Mouse (Mus musculus) hindbrain, postnatal 0 days (tissue): Measurements from ENCODE around the gene Kif6. TPM values are rescaled to one million over a fixed set of nuclear protein-coding genes. Genes with fewer than 3 reads are reported as not detected.

Source experiments
- ATAC-seq: fragments of 200-750 bp; cut with Nextera tagmentation; 2 replicates; pipeline ENCODE4 v1.8.0; 2017; ENCODE audit warnings: mild to moderate bottlenecking, moderate TSS enrichment, moderate library complexity
- DNase-seq: peaks from one replicate; pipeline ENCODE4 v3.0.0-alpha.2; 2015; ENCODE audit warnings: low spot score
- H3K27ac ChIP-seq: fragments of 300-500 bp; sonication (generic); 2 replicates; pipeline ENCODE4 v1.5.1; 2014; ENCODE audit warnings: mild to moderate bottlenecking
- H3K27me3 ChIP-seq: fragments of 300-500 bp; sonication (generic); 2 replicates; pipeline ENCODE4 v1.6.1; 2014; ENCODE audit warnings: low read length, mixed read lengths; ENCODE audit not compliant: insufficient read depth
- H3K36me3 ChIP-seq: fragments of 300-500 bp; sonication (generic); 2 replicates; pipeline ENCODE4 v1.6.1; 2014; ENCODE audit warnings: low read length, mixed read lengths; ENCODE audit not compliant: insufficient read depth
- H3K4me1 ChIP-seq: fragments of 300-500 bp; sonication (generic); 2 replicates; pipeline ENCODE4 v1.6.1; 2014; ENCODE audit warnings: antibody characterized with exemption, low read length, mixed read lengths; ENCODE audit not compliant: insufficient read depth
- H3K4me2 ChIP-seq: fragments of 300-500 bp; sonication (generic); 2 replicates; pipeline ENCODE4 v1.6.1; 2014; ENCODE audit warnings: low read depth, mild to moderate bottlenecking, low read length, moderate library complexity, mixed read lengths
- H3K4me3 ChIP-seq: fragments of 300-500 bp; sonication (generic); 2 replicates; pipeline ENCODE4 v1.5.1; 2014; ENCODE audit warnings: low read length
- H3K9ac ChIP-seq: fragments of 300-500 bp; sonication (generic); replicated peaks from 2 replicates; pipeline ENCODE4 v1.6.1; 2014; ENCODE audit warnings: mild to moderate bottlenecking, low read length, moderate library complexity, mixed read lengths
- H3K9me3 ChIP-seq: fragments of 300-500 bp; sonication (generic); 2 replicates; pipeline ENCODE4 v1.6.1; 2016; ENCODE audit warnings: low read length, mixed read lengths
- CTCF ChIP-seq: IDR thresholded peaks from 2 replicates; pipeline ENCODE4 v1.5.1; 2016; ENCODE audit warnings: antibody characterized with exemption, control low read depth, low read depth
- WGBS: fragments of 180-500 bp; shearing (Covaris S2); extraction: QIAGEN DNeasy Blood & Tissue Kit; methylation state at CpG from one replicate; pipeline ENCODE4 v1.1.7; 2014; 5-methylcytosine and 5-hydroxymethylcytosine counted together
- polyA plus RNA-seq: library from polyadenylated mRNA; unstranded; fragments of >200 nt; fragmentation: Nextera tagmentation; extraction: Ambion mirVana; gene quantifications from 2 replicates; pipeline ENCODE4 v1.2.1, GENCODE M21; 2015
- total RNA-seq: library from RNA; depleted of rRNA; stranded (reverse); fragments of >200 nt; gene quantifications from 2 replicates; pipeline ENCODE4 v1.2.3, GENCODE M21; 2014

The Kif6 gene
- total and polyA plus RNA-seq, 2 experiments from 2014 or later: 1.5 to 2.6 TPM

DNA sequence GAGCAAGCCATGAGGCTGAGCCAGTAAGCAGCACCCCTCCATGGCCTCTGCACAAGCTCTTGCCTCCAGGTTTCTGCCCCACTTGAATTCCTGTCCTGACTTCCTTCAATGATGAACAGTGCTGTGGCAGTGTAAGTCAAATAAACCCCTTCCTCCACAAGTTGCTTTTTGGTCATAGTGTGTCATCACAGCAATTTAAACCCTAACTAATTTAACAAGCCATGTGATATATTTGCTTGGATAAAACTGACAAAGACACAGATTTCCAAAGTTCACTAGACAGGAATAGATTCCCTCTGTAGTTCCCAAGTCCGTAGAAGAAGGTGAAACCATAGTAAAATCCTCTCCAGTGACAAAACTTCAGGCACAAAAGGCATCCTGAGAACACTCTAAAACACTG lies 114.9 kb downstream of the Kif6 start:
- WGBS: 83% methylated on average over 1 of the region's 1 CpGs

DNA sequence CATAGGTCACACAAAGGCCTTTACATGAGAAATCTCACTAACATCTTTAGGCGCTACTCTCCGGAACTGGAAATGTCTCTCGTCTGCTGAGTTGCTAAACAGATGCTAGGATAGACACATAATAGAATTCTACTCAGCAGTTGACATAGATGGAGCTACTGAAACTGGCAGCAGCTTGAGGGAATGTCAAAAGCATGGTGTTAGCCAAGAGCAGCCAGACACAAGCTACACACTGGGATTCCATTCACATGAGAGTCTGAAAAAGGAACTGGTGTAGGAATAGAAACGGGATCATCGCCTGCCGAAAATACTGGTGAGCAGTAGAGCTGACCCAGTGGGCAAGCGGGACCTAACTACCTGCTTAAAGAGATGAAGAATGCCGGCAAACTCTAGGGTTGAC lies 117.8 kb downstream of the Kif6 start:
- no peak for TF ChIP-seq CTCF
- Histone ChIP-seq H3K36me3 (no peaks in the 10 kb centered on the region), H3K9me3 (no peaks in the 10 kb centered on the region), H3K27ac (no peak overlapping the region), H3K4me3 (no peak overlapping the region), H3K4me1 (no peaks in the 10 kb centered on the region), H3K27me3 (no peaks in the 10 kb centered on the region), H3K9ac (no peak overlapping the region), H3K4me2 (no peak overlapping the region)
- 82% methylated on average over 8 of the region's 8 CpGs for WGBS
- DNase-seq (no peak), ATAC-seq (no peak)

More for the DNA sequence above, 114.9 kb downstream of the Kif6 start:
- Histone ChIP-seq H3K4me3 (no peak overlapping the region), H3K27me3 (no peaks in the 10 kb centered on the region), H3K9ac (no peak overlapping the region), H3K36me3 (no peaks in the 10 kb centered on the region), H3K9me3 (no peaks in the 10 kb centered on the region; the same call in 1 of the 2 replicates), H3K4me2 (no peak overlapping the region), H3K27ac (no peak overlapping the region), H3K4me1 (no peaks in the 10 kb centered on the region)
- DNase-seq (no peak), ATAC-seq (no peak)
- TF ChIP-seq CTCF: no peak

DNA sequence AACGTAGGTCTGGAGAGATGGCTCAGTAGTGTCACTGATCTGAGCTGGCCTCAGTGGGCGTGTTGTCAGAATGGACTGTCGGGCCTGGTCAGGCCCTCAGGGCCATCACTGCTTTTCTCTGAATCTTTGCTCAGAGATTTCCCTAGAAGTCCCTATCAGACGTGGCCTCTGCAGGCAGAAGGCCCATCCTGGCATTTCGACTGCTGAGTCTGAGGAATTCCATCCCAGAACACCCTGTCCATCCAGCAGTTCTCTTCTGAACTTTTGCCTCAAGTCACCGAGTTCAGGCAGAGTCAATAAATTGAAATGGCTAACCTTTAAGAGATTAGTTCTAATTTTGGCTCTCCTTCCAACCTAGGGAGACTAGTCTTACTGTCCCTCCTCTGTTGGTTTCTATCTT lies 119.1 kb downstream of the Kif6 start:
- DNase-seq (no peak), ATAC-seq (no peak)
- no peak overlapping the region for H3K27ac ChIP-seq
- H3K27me3 ChIP-seq: no peaks in the 10 kb centered on the region
- no peaks in the 10 kb centered on the region for H3K4me1 ChIP-seq
- no peak overlapping the region for H3K4me3 ChIP-seq
- no peaks in the 10 kb centered on the region for H3K36me3 ChIP-seq
- H3K4me2 ChIP-seq: no peak overlapping the region
- TF ChIP-seq CTCF: no peak
- WGBS: 85% methylated on average over 6 of the region's 6 CpGs
- H3K9ac ChIP-seq: no peak overlapping the region
- no peaks in the 10 kb centered on the region for H3K9me3 ChIP-seq

DNA sequence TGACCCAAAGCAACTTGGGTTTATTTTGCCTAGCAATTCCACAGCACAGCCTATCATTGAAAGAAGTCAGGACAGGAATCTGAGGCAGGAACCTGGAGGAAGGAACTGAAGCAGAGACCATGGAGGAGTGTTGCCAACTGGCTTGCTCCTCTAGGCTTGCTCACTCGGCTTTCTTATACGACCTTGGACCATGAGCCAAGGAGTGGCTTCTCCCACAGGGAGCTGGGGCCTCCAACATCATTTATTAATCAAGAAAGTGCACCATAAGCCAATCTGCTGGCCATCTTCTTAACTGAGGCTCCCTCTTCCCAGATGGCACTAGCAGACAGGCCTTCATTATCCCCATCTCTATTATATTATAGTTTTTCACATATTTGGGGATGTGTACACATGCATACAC lies 119.8 kb downstream of the Kif6 start:
- H3K36me3 ChIP-seq: no peaks in the 10 kb centered on the region
- no peak overlapping the region for H3K4me3 ChIP-seq
- TF ChIP-seq CTCF: no peak
- no peaks in the 10 kb centered on the region for H3K9me3 ChIP-seq
- no peak overlapping the region for H3K9ac ChIP-seq
- H3K4me1 ChIP-seq: no peaks in the 10 kb centered on the region
- no peak overlapping the region for H3K4me2 ChIP-seq
- no peak for DNase-seq
- no peak for ATAC-seq
- no peaks in the 10 kb centered on the region for H3K27me3 ChIP-seq
- no peak overlapping the region for H3K27ac ChIP-seq
- WGBS: 92% methylated on average over 2 of the region's 2 CpGs

DNA sequence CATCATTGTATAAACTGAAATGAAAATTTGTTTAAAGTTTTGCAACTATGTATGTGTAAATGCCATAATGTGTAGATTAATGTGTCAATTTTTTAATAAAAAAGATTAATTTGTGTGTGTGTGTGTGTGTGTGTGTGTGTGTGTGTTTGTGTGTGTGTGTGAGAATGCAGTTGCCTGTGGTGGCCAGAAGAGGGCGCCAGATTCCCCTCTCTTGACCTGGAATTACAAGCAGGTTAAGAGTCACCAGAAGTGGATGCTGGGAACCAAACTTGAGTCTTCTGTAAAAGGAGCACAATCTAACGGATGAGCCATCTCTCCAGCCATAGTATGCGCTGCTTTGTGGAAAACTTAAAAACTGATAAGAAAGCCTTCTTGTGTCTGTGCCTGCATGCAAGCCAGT lies 121.4 kb downstream of the Kif6 start:
- WGBS: 77% methylated on average over 3 of the region's 3 CpGs
- H3K4me2 ChIP-seq: no peak overlapping the region
- TF ChIP-seq CTCF: peak; percentile 38

DNA sequence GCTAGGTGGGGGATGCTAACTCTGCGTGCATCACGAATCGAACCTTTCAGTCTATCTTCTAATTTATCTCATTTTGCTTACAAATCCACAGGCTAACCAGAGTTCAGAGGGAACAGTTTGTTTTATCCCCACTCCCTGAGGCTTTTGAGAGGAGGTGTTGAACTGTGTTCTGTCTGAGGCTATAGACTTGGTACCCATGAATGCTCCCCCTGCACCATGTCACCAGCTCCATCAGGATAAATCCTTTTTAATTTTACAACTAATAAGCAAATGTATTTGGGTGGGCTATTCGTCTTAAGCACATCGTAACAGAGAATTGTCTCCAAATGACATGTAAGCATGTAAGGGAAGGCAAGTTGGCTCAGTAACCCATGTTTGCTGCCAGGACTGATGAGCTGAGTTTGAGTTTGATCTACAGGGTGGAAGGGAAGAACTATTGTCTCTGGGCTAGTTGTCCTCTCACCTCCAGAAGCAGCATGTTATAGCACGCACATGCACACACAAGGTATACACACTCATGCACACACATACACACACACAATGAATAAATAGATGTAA lies 122.4 kb downstream of the Kif6 start:
- DNase-seq: no peak
- no peak for ATAC-seq
- Histone ChIP-seq H3K4me1 (no peaks in the 10 kb centered on the region), H3K9me3 (no peaks in the 10 kb centered on the region), H3K36me3 (no peaks in the 10 kb centered on the region), H3K9ac (no peak overlapping the region), H3K4me3 (no peak overlapping the region), H3K27me3 (no peaks in the 10 kb centered on the region), H3K27ac (no peak overlapping the region), H3K4me2 (no peak overlapping the region)
- 90% methylated on average over 6 of the region's 6 CpGs for WGBS
- no peak for TF ChIP-seq CTCF

More for the DNA sequence above, 121.4 kb downstream of the Kif6 start:
- H3K4me1 ChIP-seq: no peaks in the 10 kb centered on the region
- ATAC-seq: no peak
- no peak overlapping the region for H3K9ac ChIP-seq
- DNase-seq: no peak
- no peak overlapping the region for H3K4me3 ChIP-seq
- H3K27me3 ChIP-seq: no peaks in the 10 kb centered on the region
- no peaks in the 10 kb centered on the region for H3K9me3 ChIP-seq
- no peak overlapping the region for H3K27ac ChIP-seq
- no peaks in the 10 kb centered on the region for H3K36me3 ChIP-seq

DNA sequence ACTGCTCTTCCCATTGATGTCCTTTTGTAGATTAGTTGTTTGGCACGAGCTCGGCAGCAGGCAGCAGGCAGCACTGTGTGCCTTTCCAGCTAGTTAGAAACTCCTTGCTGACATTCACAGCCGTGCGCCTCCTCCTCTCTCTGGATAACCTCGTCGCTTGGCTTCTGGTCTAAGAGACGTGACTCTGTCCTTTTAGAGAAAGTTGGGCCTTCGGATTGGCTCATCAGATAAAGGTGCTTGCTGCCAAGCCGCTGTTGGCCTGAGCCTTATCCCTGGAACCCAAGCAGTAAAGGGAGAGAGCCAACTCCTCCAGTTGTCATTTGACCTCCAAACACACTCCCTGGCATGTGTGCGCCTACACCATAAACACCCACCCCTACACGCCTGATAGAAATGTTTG lies 123.4 kb downstream of the Kif6 start:
- Histone ChIP-seq H3K4me1 (no peaks in the 10 kb centered on the region), H3K36me3 (no peaks in the 10 kb centered on the region), H3K27me3 (no peaks in the 10 kb centered on the region), H3K9me3 (no peaks in the 10 kb centered on the region), H3K27ac (no peak overlapping the region), H3K4me3 (no peak overlapping the region), H3K4me2 (no peak overlapping the region), H3K9ac (no peak overlapping the region)
- no peak for TF ChIP-seq CTCF
- peak; percentile 16 for DNase-seq
- WGBS: 65% methylated on average over 11 of the region's 11 CpGs
- ATAC-seq: no peak
